ENCODE assay signal across 21 mouse cellular contexts in the genomic region with DNA sequence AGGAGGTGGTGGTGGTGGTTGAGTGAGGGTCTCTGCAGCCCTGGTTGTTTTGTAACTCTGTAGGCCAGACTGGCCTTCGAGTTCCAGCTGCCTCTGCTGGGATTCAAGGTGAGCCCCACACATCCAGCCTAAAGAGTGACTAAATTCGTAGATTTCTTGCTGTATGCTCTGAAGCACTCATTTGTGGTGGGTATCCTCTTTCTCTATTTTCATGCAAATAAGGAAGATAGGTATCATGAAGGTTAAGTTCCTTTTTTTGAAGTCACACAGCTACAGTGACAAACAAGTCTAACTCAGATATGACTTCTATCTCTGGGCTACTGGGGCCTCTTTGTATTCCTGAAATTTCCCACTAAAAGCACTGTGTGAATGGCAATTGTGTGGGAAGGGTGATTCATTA. TPM values are rescaled to one million over a fixed set of nuclear protein-coding genes. Genes with fewer than 3 reads are reported as not detected.
DNase-seq lines count a peak whose midpoint lies in the region; ATAC-seq and TF ChIP-seq lines count a peak whose summit lies in the region.
"Had no signal": no experiment of that assay in that cellular context is flagged by ENCODE, and none has a peak within 500 bp of the region (broad histone marks: within the 10 kb centered on the region; RNA-seq: fewer than 3 reads in every experiment).

No protein-coding gene starts in this region.

- H3K9me3 ChIP-seq in liver, postnatal 0 days (ENCODE audit: low read length): no peaks in the 10 kb centered on the region
- H3K9me3 ChIP-seq: hindbrain, embryonic 10.5 days; midbrain, embryonic 15.5 days had no signal

- intact Hi-C loops in gastrocnemius, postnatal 14 days (cut with DNase I; ENCODE audit: low total_unique reads): no loop called here

- peaks cover 15% of the 10 kb centered on the region for H3K4me1 ChIP-seq in spleen, adult 2 months (ENCODE audit: control insufficient read depth, insufficient read depth, insufficient read length)
- peaks cover 44% of the 10 kb centered on the region for H3K4me1 ChIP-seq in liver, postnatal 0 days (ENCODE audit: insufficient read depth)

- no peak for DNase-seq in spleen, adult 2 months (ENCODE audit: low read depth in 1 of 2, low spot score in 2 of 2)
- DNase-seq in spleen, adult 18-20 months: no peak
- peak; percentile 36 for DNase-seq in brain, adult 2 months (ENCODE audit: low read depth, low spot score)
- no peak for DNase-seq in liver, postnatal 0 days
- DNase-seq in thymus, postnatal 36 days: no peak
- no peak for DNase-seq in right cerebral cortex, postnatal 4 days
- DNase-seq in gastrocnemius, postnatal 14 days: no peak
- DNase-seq: cerebellum, adult 9-11 months; kidney, adult 9 months; kidney, postnatal 25 days; lung, postnatal 10 days had no signal

- no peak overlapping the region for H3K4me3 ChIP-seq in spleen, adult 2 months (ENCODE audit: extremely low read depth, insufficient read depth, insufficient read length)
- no peak overlapping the region for H3K4me3 ChIP-seq in liver, postnatal 0 days (ENCODE audit: low read depth, low read length)
- H3K4me3 ChIP-seq: hindbrain, embryonic 10.5 days; left cerebral cortex, adult 2 months; midbrain, embryonic 15.5 days; myocyte had no signal

- peak overlapping the region; percentile 63; the same call in 1 of the 2 replicates for H3K27ac ChIP-seq in spleen, adult 2 months (ENCODE audit: insufficient read depth, low read length)
- no peak overlapping the region for H3K27ac ChIP-seq in liver, postnatal 0 days (ENCODE audit: low read depth)
- H3K27ac ChIP-seq: hindbrain, embryonic 10.5 days; left cerebral cortex, adult 2 months; midbrain, embryonic 15.5 days; stomach, postnatal 0 days had no signal

- TF ChIP-seq EP300 in liver, postnatal 0 days (IDR thresholded peaks at IDR 0.05; ENCODE audit: low read depth): no peak

- no peak for TF ChIP-seq POLR2A in spleen, adult 2 months (IDR thresholded peaks at IDR 0.05; ENCODE audit: low read depth, low read length)

- 34% methylated on average over 2 of the region's 2 CpGs for WGBS in spleen, adult 2 months
- WGBS in liver, postnatal 0 days (ENCODE audit: insufficient replicate concordance): 47% methylated on average over 2 of the region's 2 CpGs

- no peak for TF ChIP-seq CTCF in spleen, adult 2 months (IDR thresholded peaks at IDR 0.05; ENCODE audit: extremely low read depth, insufficient read depth, insufficient read length, insufficient replicate concordance)
- no peak for TF ChIP-seq CTCF in liver, postnatal 0 days (IDR thresholded peaks at IDR 0.05; ENCODE audit: low read depth)

- ATAC-seq in liver, postnatal 0 days: no peak
- ATAC-seq: CD4-positive, CD25-positive, alpha-beta regulatory T cell, adult 4 months; forebrain, embryonic 16.5 days; midbrain, embryonic 15.5 days had no signal

- H3K36me3 ChIP-seq in spleen, adult 2 months (ENCODE audit: control insufficient read depth, insufficient read depth, low read length): no peaks in the 10 kb centered on the region
- H3K36me3 ChIP-seq in liver, postnatal 0 days (replicated peaks; ENCODE audit: insufficient read depth, low read length): peaks cover 2% of the 10 kb centered on the region
- H3K36me3 ChIP-seq: midbrain, embryonic 15.5 days had no signal

- peak overlapping the region; percentile 16; the same call in 1 of the 2 replicates for H3K4me2 ChIP-seq in liver, postnatal 0 days (ENCODE audit: low read depth, low read length)
- H3K4me2 ChIP-seq: midbrain, embryonic 15.5 days had no signal

- H3K27me3 ChIP-seq in spleen, adult 2 months (ENCODE audit: control insufficient read depth, insufficient read depth, low read length): no peaks in the 10 kb centered on the region
- no peaks in the 10 kb centered on the region for H3K27me3 ChIP-seq in liver, postnatal 0 days (ENCODE audit: insufficient read depth, low read length)
- H3K27me3 ChIP-seq: midbrain, embryonic 15.5 days had no signal

- H3K9ac ChIP-seq in liver, postnatal 0 days (replicated peaks): no peak overlapping the region
- H3K9ac ChIP-seq: midbrain, embryonic 15.5 days had no signal

RNA-seq across cellular contexts. Expression of gene Ccnt2, which starts 6.9 kb away (rescaled TPM):
- 18.7 and 19.5 TPM in 2 replicates for polyA plus RNA-seq in spleen, adult 2 months (2012; rRNA removed)
- 13.0 and 15.8 TPM in 2 replicates for polyA plus RNA-seq in liver, postnatal 0 days (2015; fragmentation: Nextera tagmentation; extraction: Ambion mirVana)
- 10 to 100 TPM; 18.5 to 23.0 TPM for total RNA-seq in gastrocnemius, postnatal 14 days (2021)

RNA-seq across cellular contexts. Expression of gene Acmsd, which starts 51.6 kb away (rescaled TPM):
- polyA plus RNA-seq in spleen, adult 2 months (2012; rRNA removed): 0.26 and 0.43 TPM in 2 replicates
- 2.5 and 3.2 TPM in 2 replicates for polyA plus RNA-seq in liver, postnatal 0 days (2015; fragmentation: Nextera tagmentation; extraction: Ambion mirVana)
- not detected for total RNA-seq in gastrocnemius, postnatal 14 days (2021)
- total RNA-seq: gastrocnemius, postnatal 4 days; left cerebral cortex, adult 2 months had no signal
- polyA plus RNA-seq: forebrain, embryonic 16.5 days; intestine, embryonic 14.5 days; myocyte; stomach, postnatal 0 days; thymus, postnatal 0 days had no signal
